Mouse (Mus musculus): ENCODE data around the gene Bloc1s4.

Bloc1s4 gene

GRCm38 (mm10) chr5:36748536-36749061, at the start of gene Bloc1s4:
Bloc1s4 (minus strand) TSS chr5:36748650.
- DNase-seq: peak; percentile 92 to 94

- DNase-seq: no peak
Observed at GRCm38 (mm10) chr5:36797291-36797690, 48.8 kb upstream of the Bloc1s4 start.

- peak; percentile 88 to 92 for DNase-seq
Observed at GRCm38 (mm10) chr5:36796296-36797014, 48.0 kb upstream of the Bloc1s4 start, which contains the start of gene Mrfap1. Mrfap1 (minus strand) TSS chr5:36796772.

GRCm38 (mm10) chr5:36795647-36796295, 47.3 kb upstream of the Bloc1s4 start:
- DNase-seq: peak; percentile 24 to 41

- no peak for DNase-seq
Observed at GRCm38 (mm10) chr5:36791861-36792260, 43.4 kb upstream of the Bloc1s4 start.

- no peak for DNase-seq
Observed at GRCm38 (mm10) chr5:36786052-36786451, 37.6 kb upstream of the Bloc1s4 start.

- DNase-seq: no peak
Observed at GRCm38 (mm10) chr5:36779512-36779911, 31.1 kb upstream of the Bloc1s4 start.

GRCm38 (mm10) chr5:36778901-36779300, 30.5 kb upstream of the Bloc1s4 start:
- no peak for DNase-seq

GRCm38 (mm10) chr5:36777186-36777585, 28.7 kb upstream of the Bloc1s4 start:
- DNase-seq: no peak

GRCm38 (mm10) chr5:36776021-36776575, 27.6 kb upstream of the Bloc1s4 start:
- no peak for DNase-seq

- no peak for DNase-seq
Observed at GRCm38 (mm10) chr5:36775317-36775716, 26.9 kb upstream of the Bloc1s4 start.

- DNase-seq: no peak
Observed at GRCm38 (mm10) chr5:36772586-36772985, 24.1 kb upstream of the Bloc1s4 start.

- no peak for DNase-seq
Observed at GRCm38 (mm10) chr5:36769603-36770002, 21.2 kb upstream of the Bloc1s4 start.

- no peak for DNase-seq
Observed at GRCm38 (mm10) chr5:36766958-36767703, 18.7 kb upstream of the Bloc1s4 start.

- DNase-seq: no peak
Observed at GRCm38 (mm10) chr5:36759848-36760247, 11.4 kb upstream of the Bloc1s4 start.

GRCm38 (mm10) chr5:36757033-36757432, 8.6 kb upstream of the Bloc1s4 start:
- DNase-seq: no peak

GRCm38 (mm10) chr5:36750119-36751078, 1.9 kb upstream of the Bloc1s4 start:
- no peak for DNase-seq

- no peak for DNase-seq
Observed at GRCm38 (mm10) chr5:36747794-36748535, 485 bp downstream of the Bloc1s4 start.

GRCm38 (mm10) chr5:36747071-36747470, 1.4 kb downstream of the Bloc1s4 start:
- no peak for DNase-seq

- DNase-seq: peak; percentile 65 to 90
Observed at GRCm38 (mm10) chr5:36742126-36742848, 6.2 kb downstream of the Bloc1s4 start.
